Mouse (Mus musculus) forebrain, embryonic 11.5 days (tissue): ENCODE results near the gene Lfng. TPM values are rescaled to one million over a fixed set of nuclear protein-coding genes. Genes with fewer than 3 reads are reported as not detected.

Experiments
- ATAC-seq: fragments of 200-750 bp; cut with Nextera tagmentation; replicated peaks from 2 replicates; pipeline ENCODE4 v1.8.0; 2017; ENCODE audit warnings: moderate TSS enrichment; ENCODE audit not compliant: low FRiP score
- DNase-seq: peaks from one replicate; pipeline ENCODE4 v3.0.0-alpha.2; 2017; ENCODE audit warnings: low spot score
- H3K27ac ChIP-seq: fragments of 300-500 bp; sonication (generic); 2 replicates; pipeline ENCODE4 v1.5.1; 2014; ENCODE audit warnings: low read depth, low read length
- H3K27me3 ChIP-seq: fragments of 300-500 bp; sonication (generic); 2 replicates; pipeline ENCODE4 v1.6.1; 2014; ENCODE audit warnings: mild to moderate bottlenecking, low read length, mixed read lengths; ENCODE audit not compliant: control insufficient read depth, insufficient read depth
- H3K36me3 ChIP-seq: fragments of 300-500 bp; sonication (generic); 2 replicates; pipeline ENCODE4 v1.6.1; 2014; ENCODE audit warnings: mild to moderate bottlenecking, low read length, moderate library complexity, mixed read lengths; ENCODE audit not compliant: control insufficient read depth, insufficient read depth
- H3K4me1 ChIP-seq: fragments of 300-500 bp; sonication (generic); replicated peaks from 2 replicates; pipeline ENCODE4 v1.6.1; 2014; ENCODE audit warnings: low read length, mixed read lengths; ENCODE audit not compliant: control insufficient read depth, insufficient read depth
- H3K4me2 ChIP-seq: fragments of 300-500 bp; sonication (generic); 2 replicates; pipeline ENCODE4 v1.6.1; 2014; ENCODE audit warnings: low read depth, mild to moderate bottlenecking, low read length, moderate library complexity, mixed read lengths; ENCODE audit not compliant: severe bottlenecking
- H3K4me3 ChIP-seq: fragments of 300-500 bp; sonication (generic); 2 replicates; pipeline ENCODE4 v1.5.1; 2014; ENCODE audit warnings: low read depth, low read length
- H3K9ac ChIP-seq: fragments of 300-500 bp; sonication (generic); 2 replicates; pipeline ENCODE4 v1.6.1; 2014; ENCODE audit warnings: low read length
- H3K9me3 ChIP-seq: fragments of 300-500 bp; sonication (generic); 2 replicates; pipeline ENCODE4 v1.6.1; 2016; ENCODE audit warnings: low read length, mixed read lengths; ENCODE audit not compliant: control insufficient read depth
- WGBS: fragments of 180-500 bp; shearing (Covaris S2); extraction: QIAGEN DNeasy Blood & Tissue Kit; methylation state at CpG from one replicate; pipeline ENCODE4 v1.1.7; 2014; 5-methylcytosine and 5-hydroxymethylcytosine counted together
- polyA plus RNA-seq: library from polyadenylated mRNA; unstranded; fragments of >200 nt; fragmentation: Nextera tagmentation; extraction: Ambion mirVana; gene quantifications from 2 replicates; pipeline ENCODE4 v1.2.1, GENCODE M21; 2014

The Lfng gene
- polyA plus RNA-seq, 1 experiment from 2014 or later, result 41.8 TPM

GRCm38 (mm10) chr5:140568321-140568970, 38.7 kb upstream of the Lfng start:
- H3K27ac ChIP-seq, result no peak overlapping the region
- peak overlapping the region; percentile 23 for H3K9ac ChIP-seq
- no peaks in the 10 kb centered on the region for H3K9me3 ChIP-seq
- H3K4me1 ChIP-seq, result peaks cover 10% of the 10 kb centered on the region
- H3K4me2 ChIP-seq, result no peak overlapping the region
- no peaks in the 10 kb centered on the region for H3K27me3 ChIP-seq
- ATAC-seq (0 out of 2 replicates have a peak, but pooled peaks have one; percentile 8), DNase-seq (peak; percentile 87)
- no peaks in the 10 kb centered on the region for H3K36me3 ChIP-seq
- 56% methylated on average over 10 of the region's 10 CpGs for WGBS
- H3K4me3 ChIP-seq, result no peak overlapping the region

- H3K27ac ChIP-seq, result no peak overlapping the region
- H3K36me3 ChIP-seq, result no peaks in the 10 kb centered on the region
- no peak overlapping the region for H3K4me2 ChIP-seq
- no peak overlapping the region for H3K4me3 ChIP-seq
- no peak overlapping the region for H3K9ac ChIP-seq
- H3K9me3 ChIP-seq, result no peaks in the 10 kb centered on the region
- 86% methylated on average over 16 of the region's 16 CpGs for WGBS
- no peak for DNase-seq
- no peaks in the 10 kb centered on the region for H3K27me3 ChIP-seq
- peaks cover 10% of the 10 kb centered on the region for H3K4me1 ChIP-seq
- no peak for ATAC-seq
These were observed 38.0 kb upstream of the Lfng start for GRCm38 (mm10) chr5:140569032-140569595.

DNA sequence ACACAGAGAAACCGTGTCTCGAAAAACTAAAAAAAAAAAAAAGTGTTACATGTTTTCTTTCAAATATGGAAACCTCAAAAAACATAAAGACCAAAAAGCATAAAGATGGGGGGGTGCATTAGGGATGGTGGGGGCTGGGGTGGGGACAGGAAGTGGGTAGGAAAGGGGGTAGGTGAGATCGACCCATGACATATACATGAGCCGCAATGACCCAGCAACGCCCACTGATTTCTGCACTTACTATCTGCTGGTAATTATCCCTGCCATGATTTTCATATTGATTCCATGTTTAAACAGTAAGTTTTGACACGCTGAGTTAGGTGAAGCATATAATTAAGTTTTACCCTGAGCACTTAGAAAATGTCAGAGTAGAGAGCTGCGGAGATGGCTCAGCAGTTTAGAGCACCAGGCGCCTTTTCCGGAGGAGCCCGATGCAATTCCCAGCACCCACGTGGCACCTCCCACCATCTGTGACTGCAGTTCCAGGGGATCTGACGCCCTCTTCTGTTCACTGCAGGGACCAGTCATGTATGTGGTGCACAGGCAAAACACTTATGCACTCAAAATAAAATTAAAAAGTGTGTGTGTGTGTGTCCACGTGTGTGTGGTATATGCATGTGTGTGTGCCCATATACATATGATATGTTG, 36.8 kb upstream of the Lfng start:
- no peak for ATAC-seq
- no peak overlapping the region for H3K27ac ChIP-seq
- 93% methylated on average over 13 of the region's 13 CpGs for WGBS

GRCm38 (mm10) chr5:140571201-140571600, 35.9 kb upstream of the Lfng start:
- peaks cover 10% of the 10 kb centered on the region for H3K4me1 ChIP-seq

More for the DNA sequence above, 36.8 kb upstream of the Lfng start:
- Histone ChIP-seq H3K4me2 (no peak overlapping the region), H3K27me3 (no peaks in the 10 kb centered on the region), H3K36me3 (no peaks in the 10 kb centered on the region), H3K4me3 (no peak overlapping the region), H3K9ac (no peak overlapping the region), H3K4me1 (peaks cover 10% of the 10 kb centered on the region), H3K9me3 (no peaks in the 10 kb centered on the region)
- DNase-seq, result no peak

DNA sequence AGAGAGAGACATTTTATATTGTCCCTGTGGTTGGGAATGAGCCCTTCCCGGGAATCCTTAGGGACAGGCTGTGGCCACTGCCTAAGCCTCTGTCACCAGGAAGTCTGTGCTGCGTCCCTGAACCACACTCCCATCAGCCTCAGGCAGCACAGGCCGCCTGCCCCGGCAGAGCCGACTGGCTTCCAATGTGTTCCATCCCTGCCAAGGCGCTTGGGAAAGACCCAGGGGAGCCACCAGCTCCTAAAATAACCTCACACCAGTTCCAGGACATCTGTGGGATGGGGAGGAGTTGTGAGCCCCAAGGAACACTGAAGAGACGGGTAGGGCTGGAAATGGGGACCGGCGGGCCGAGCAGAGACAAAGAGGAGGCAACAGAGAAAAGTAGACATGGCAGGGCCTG, 35.4 kb upstream of the Lfng start:
- H3K36me3 ChIP-seq, result no peaks in the 10 kb centered on the region
- H3K27ac ChIP-seq, result no peak overlapping the region

More at GRCm38 (mm10) chr5:140571201-140571600, 35.9 kb upstream of the Lfng start:
- 86% methylated on average over 4 of the region's 4 CpGs for WGBS
- ATAC-seq (no peak), DNase-seq (no peak)
- Histone ChIP-seq H3K27me3 (no peaks in the 10 kb centered on the region), H3K9ac (no peak overlapping the region), H3K4me2 (no peak overlapping the region), H3K27ac (no peak overlapping the region), H3K4me3 (no peak overlapping the region), H3K36me3 (no peaks in the 10 kb centered on the region), H3K9me3 (no peaks in the 10 kb centered on the region)

DNA sequence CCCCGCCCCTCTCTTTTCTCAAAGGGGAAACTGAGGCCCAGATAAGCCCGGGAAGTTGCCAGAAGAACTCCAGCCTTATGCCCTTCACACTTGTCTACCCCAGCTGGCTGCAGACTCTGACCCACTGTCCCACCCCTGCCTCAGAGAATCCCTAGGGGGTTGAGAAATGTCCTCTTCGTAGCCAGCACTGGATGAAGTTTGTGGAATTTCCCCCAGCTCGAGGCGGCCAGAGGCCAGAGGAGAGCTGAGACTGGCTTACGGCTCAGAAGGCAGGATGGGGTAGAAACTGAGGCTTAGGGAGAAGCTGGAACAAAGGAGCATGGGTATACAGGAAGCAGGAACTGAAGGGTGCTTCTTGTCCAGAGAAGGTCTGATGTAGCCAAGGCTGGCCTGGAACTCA, 34.5 kb upstream of the Lfng start:
- ATAC-seq, result no peak
- no peak for DNase-seq

More for the DNA sequence above, 35.4 kb upstream of the Lfng start:
- no peak for DNase-seq
- Histone ChIP-seq H3K27me3 (no peaks in the 10 kb centered on the region), H3K4me3 (no peak overlapping the region), H3K4me2 (no peak overlapping the region), H3K9me3 (no peaks in the 10 kb centered on the region), H3K4me1 (peaks cover 10% of the 10 kb centered on the region), H3K9ac (no peak overlapping the region)
- WGBS, result 72% methylated on average over 10 of the region's 10 CpGs
- no peak for ATAC-seq

GRCm38 (mm10) chr5:140575381-140575866, 31.7 kb upstream of the Lfng start:
- Histone ChIP-seq H3K4me2 (no peak overlapping the region), H3K36me3 (no peaks in the 10 kb centered on the region), H3K27ac (no peak overlapping the region), H3K4me3 (no peak overlapping the region), H3K9me3 (no peaks in the 10 kb centered on the region), H3K4me1 (peaks cover 16% of the 10 kb centered on the region), H3K27me3 (no peaks in the 10 kb centered on the region), H3K9ac (no peak overlapping the region)
- ATAC-seq, result no peak
- DNase-seq, result no peak
- 68% methylated on average over 5 of the region's 5 CpGs for WGBS

More for the DNA sequence above, 34.5 kb upstream of the Lfng start:
- H3K9me3 ChIP-seq, result no peaks in the 10 kb centered on the region
- H3K4me3 ChIP-seq, result no peak overlapping the region
- H3K27me3 ChIP-seq, result no peaks in the 10 kb centered on the region
- peaks cover 7% of the 10 kb centered on the region for H3K4me1 ChIP-seq
- no peak overlapping the region for H3K4me2 ChIP-seq
- WGBS, result 85% methylated on average over 6 of the region's 6 CpGs
- H3K9ac ChIP-seq, result no peak overlapping the region
- H3K36me3 ChIP-seq, result no peaks in the 10 kb centered on the region
- no peak overlapping the region for H3K27ac ChIP-seq

GRCm38 (mm10) chr5:140579221-140579620, 27.9 kb upstream of the Lfng start:
- H3K9me3 ChIP-seq, result no peaks in the 10 kb centered on the region
- H3K27me3 ChIP-seq, result no peaks in the 10 kb centered on the region
- H3K9ac ChIP-seq, result 0 out of 2 replicates have a peak overlapping the region, but pooled peaks have one; percentile 5
- ATAC-seq (peak; percentile 4; the same call in 1 of the 2 replicates), DNase-seq (no peak)
- peak overlapping the region; percentile 76 for H3K27ac ChIP-seq
- no peak overlapping the region; the same call in 1 of the 2 replicates for H3K4me2 ChIP-seq
- H3K36me3 ChIP-seq, result no peaks in the 10 kb centered on the region
- H3K4me3 ChIP-seq, result no peak overlapping the region
- peaks cover 43% of the 10 kb centered on the region for H3K4me1 ChIP-seq
- WGBS, result 19% methylated on average over 9 of the region's 9 CpGs
